ENCODE assay signal across 10 mouse cellular contexts in genomic region chr10:13705771-13706170, GRCm38 (mm10).
DNase-seq lines count a peak whose midpoint lies in the region.
"Had no signal": no experiment of that assay in that cellular context is flagged by ENCODE, and none has a peak within 500 bp of the region (broad histone marks: within the 10 kb centered on the region; RNA-seq: fewer than 3 reads in every experiment).

No protein-coding gene starts in this region.

- intact Hi-C loops in heart, postnatal 10 days (cut with DNase I) = no loop called here

- DNase-seq in kidney, postnatal 10 days = peak; percentile 46
- DNase-seq in kidney, adult 18-20 months = no peak
- peak; percentile 62 for DNase-seq in heart, adult 8-10 months (ENCODE audit: low spot score)
- peak; percentile 76 to 79 for DNase-seq in heart, postnatal 10 days
- DNase-seq in lung, postnatal 36 days = peak; percentile 48
- DNase-seq in liver = no peak
- no peak for DNase-seq in ovary, adult 18-20 months (ENCODE audit: low spot score)
- DNase-seq: cerebellum, adult 18-20 months; liver, embryonic 13.5 days; thymus, postnatal 14 days had no signal

Comparison
In these comparisons a context has a peak if more than half of its experiments do, and no peak if none do; other contexts are left out.
1. DNase-seq: peak in kidney, postnatal 10 days (single experiment), heart, adult 8-10 months (single experiment), heart, postnatal 10 days (2 of 2) and lung, postnatal 36 days (single experiment); none in kidney, adult 18-20 months (single experiment), liver (single experiment) and ovary, adult 18-20 months (single experiment).